Mouse (Mus musculus) macrophage (primary cell): ENCODE measurements around the gene Clba1. TPM values are rescaled to one million over a fixed set of nuclear protein-coding genes. Genes with fewer than 3 reads are reported as not detected.

Source experiments
- H3K27ac ChIP-seq: fragments of 350-480 bp; formaldehyde crosslinking; 2 replicates; pipeline ENCODE4 v1.9.0; 2021
- H3K36me3 ChIP-seq: fragments of 350-480 bp; formaldehyde crosslinking; 2 replicates; pipeline ENCODE4 v1.9.0; 2021; ENCODE audit errors: inconsistent target
- H3K4me3 ChIP-seq: fragments of 350-480 bp; formaldehyde crosslinking; 2 replicates; pipeline ENCODE4 v1.9.0; 2021; ENCODE audit errors: inconsistent target
- H3K79me2 ChIP-seq: fragments of 350-480 bp; formaldehyde crosslinking; 2 replicates; pipeline ENCODE4 v1.9.0; 2021; ENCODE audit errors: inconsistent target
- WGBS: methylation state at CpG from one replicate; pipeline ENCODE4 v1.1.7; 2026; ENCODE audit warnings: inconsistent platforms; ENCODE audit not compliant: missing documents; 5-methylcytosine and 5-hydroxymethylcytosine counted together
- polyA plus RNA-seq: library from polyadenylated mRNA; stranded (reverse); fragments of 250-400 nt; gene quantifications from 3 replicates; pipeline ENCODE4 v1.2.4, GENCODE M21; 2018; ENCODE audit warnings: inconsistent platforms

Clba1 gene
- polyA plus RNA-seq, 1 experiment from 2014 or later: 1.9 TPM

DNA sequence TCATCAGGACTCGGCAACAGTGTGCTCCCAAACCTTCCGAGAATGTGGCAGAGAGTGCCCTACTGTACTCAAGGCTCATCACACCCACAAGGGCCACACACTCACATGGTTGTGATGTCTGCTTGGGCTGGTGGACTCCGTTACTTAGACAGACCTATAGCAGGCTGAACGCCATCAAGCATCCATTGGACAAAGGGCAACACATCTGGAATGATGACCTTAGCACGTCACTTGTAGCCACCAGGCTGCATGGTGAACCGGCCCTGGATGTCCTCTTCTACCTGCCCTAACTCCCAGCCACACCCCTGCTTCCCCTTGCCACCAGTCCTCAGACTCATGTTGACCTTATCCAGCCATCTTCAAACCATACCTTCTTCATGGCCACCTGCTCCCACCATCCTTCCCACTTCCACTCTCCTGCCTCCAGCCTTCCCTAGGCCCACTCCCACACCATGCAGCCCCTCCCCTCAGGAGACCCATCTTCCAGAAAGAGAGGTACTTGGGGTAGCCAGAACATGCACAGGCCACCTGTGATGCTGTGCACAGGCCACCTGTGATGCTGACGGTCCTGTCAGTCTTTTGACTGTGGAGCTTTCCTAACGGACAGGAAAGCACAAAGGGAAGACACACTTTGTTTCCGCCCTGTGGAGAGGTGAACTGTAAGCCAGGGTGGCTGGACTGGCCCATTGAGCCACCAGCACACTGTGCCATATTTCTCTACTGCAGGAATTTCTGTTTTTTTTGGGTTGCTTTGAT is 50.0 kb downstream of the Clba1 start:
- Histone ChIP-seq H3K36me3 (no peaks in the 10 kb centered on the region), H3K4me3 (no peak overlapping the region), H3K27ac (no peak overlapping the region), H3K79me2 (no peaks in the 10 kb centered on the region; the same call in 1 of the 2 replicates)
- 92% methylated on average over 9 of the region's 9 CpGs for WGBS

DNA sequence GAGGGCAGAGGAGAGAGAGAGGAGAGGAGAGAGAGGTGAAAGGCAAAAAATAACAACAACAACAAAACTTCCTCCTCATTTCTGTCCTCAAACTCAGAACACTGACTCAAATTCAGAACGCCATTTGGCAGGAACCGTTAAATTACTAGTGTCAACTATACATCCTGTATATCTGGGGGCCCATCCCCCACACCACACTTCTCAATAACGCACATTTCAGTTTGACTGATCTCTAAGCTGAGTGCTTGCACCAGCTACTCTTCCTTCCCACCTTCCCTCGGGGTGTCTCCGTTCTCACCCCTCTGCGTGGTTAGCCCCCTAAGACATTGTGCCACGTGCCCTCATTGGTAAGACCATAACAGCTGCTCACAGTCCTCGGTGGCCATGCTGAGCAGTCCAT is 51.2 kb downstream of the Clba1 start:
- no peaks in the 10 kb centered on the region; the same call in 1 of the 2 replicates for H3K79me2 ChIP-seq
- H3K36me3 ChIP-seq: no peaks in the 10 kb centered on the region
- H3K27ac ChIP-seq: peak overlapping the region; percentile 33; the same call in 1 of the 2 replicates
- H3K4me3 ChIP-seq: peak overlapping the region; percentile 30
- 6% methylated on average over 8 of the region's 8 CpGs for WGBS

DNA sequence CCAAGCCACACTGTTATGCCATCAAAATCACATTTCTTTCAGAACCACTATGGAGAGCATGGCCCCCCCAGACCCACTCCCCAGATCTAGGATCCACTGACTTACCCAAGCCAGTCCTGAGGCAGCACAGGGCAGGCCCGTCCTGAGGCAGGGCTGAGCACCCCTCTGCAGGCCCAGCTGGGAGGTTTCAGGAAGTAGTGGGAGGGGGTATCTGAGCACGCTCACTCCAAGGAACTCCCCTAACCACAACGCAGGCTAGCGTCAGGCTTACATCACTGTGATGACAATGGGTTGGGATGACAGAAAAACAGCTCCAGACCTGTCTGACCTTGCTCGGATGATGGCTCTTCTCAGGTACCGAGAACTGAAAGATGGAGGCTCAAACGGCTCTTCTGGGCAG is 52.0 kb downstream of the Clba1 start:
- WGBS: 25% methylated on average over 7 of the region's 7 CpGs
- Histone ChIP-seq H3K27ac (peak overlapping the region; percentile 33; the same call in 1 of the 2 replicates), H3K36me3 (no peaks in the 10 kb centered on the region), H3K79me2 (no peaks in the 10 kb centered on the region; the same call in 1 of the 2 replicates), H3K4me3 (peak overlapping the region; percentile 30)

DNA sequence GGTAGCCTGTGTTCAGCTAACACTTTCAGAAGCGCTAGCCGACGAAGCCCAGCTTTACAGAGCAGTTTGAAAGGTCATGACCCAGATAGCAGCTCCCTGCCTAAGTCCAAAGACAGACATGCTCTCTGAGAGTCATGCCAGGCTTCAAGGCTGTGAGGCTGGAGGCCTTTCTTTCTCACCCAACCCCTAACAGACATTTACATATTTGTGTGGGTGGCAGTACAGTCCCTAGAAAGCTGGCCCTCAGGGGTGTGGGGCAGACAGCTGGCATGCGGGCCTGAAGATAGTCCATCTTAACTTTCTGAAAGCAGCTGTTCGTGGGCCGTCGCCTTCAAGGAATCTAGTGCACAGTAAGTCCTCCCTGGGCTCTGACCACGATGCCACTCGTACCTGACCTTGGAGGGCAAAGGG is 53.2 kb downstream of the Clba1 start:
- Histone ChIP-seq H3K27ac (no peak overlapping the region), H3K79me2 (no peaks in the 10 kb centered on the region; the same call in 1 of the 2 replicates), H3K36me3 (no peaks in the 10 kb centered on the region), H3K4me3 (no peak overlapping the region)
- 91% methylated on average over 9 of the region's 9 CpGs for WGBS

DNA sequence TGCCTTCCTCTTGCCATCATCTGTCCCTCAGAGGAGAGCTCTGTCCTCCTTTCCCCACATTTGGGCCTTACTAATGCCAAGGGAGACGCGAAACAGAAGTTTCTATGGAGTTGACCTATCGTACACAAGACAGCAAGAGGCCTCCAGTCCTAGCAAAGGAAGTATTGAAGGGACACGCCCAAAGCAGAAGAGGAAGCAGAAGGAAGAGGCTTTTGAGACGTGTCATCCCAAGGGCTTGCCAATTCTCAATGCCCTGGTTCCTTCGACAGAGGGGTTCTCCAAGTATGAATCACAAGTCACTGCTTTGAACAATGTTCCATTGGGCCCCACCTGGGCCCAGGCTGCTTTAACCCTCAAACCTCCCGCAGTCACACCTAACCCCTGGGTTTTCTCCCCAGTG is 56.1 kb downstream of the Clba1 start:
- Histone ChIP-seq H3K4me3 (no peak overlapping the region), H3K36me3 (no peaks in the 10 kb centered on the region), H3K79me2 (no peaks in the 10 kb centered on the region), H3K27ac (peak overlapping the region; percentile 52)
- WGBS: 26% methylated on average over 7 of the region's 7 CpGs

Other genes starting within 250 kb of the Clba1 start
- 6.8 to 20.9 TPM (median 9.4 TPM) in 3 replicates for gene Inf2, start 220.2 kb upstream of the Clba1 start, polyA plus RNA-seq
- gene Adssl1, start 188.9 kb upstream of the Clba1 start, polyA plus RNA-seq: 33.0 to 157 TPM (median 71.6 TPM) in 3 replicates
- gene Siva1, start 164.3 kb upstream of the Clba1 start, polyA plus RNA-seq: 5.6 to 43.8 TPM (median 19.5 TPM) in 3 replicates
- gene Akt1, start 134.1 kb upstream of the Clba1 start, polyA plus RNA-seq: 174 to 203 TPM (median 184 TPM) in 3 replicates
- gene Zbtb42, start 130.1 kb upstream of the Clba1 start, polyA plus RNA-seq: 3.2 to 4.7 TPM (median 3.5 TPM) in 3 replicates
- gene Cep170b, start 88.5 kb upstream of the Clba1 start, polyA plus RNA-seq: 3.1 to 9.1 TPM (median 4.7 TPM) in 3 replicates
- 131 to 514 TPM (median 230 TPM) in 3 replicates for gene Pld4, start 48.3 kb upstream of the Clba1 start, polyA plus RNA-seq
- 41.7 to 78.3 TPM (median 63.2 TPM) in 3 replicates for gene Ahnak2, start 6.3 kb upstream of the Clba1 start, polyA plus RNA-seq
- 10.7 to 17.8 TPM (median 14.2 TPM) in 3 replicates for gene Cdca4, start 20.5 kb downstream of the Clba1 start, polyA plus RNA-seq
- 1.7 to 5.8 TPM (median 2.0 TPM) in 3 replicates for gene Gpr132, start 59.3 kb downstream of the Clba1 start, polyA plus RNA-seq
- 0.14 to 0.42 TPM (median 0.26 TPM) in 3 replicates for gene Jag2, start 120.8 kb downstream of the Clba1 start, polyA plus RNA-seq
- 5.3 to 15.2 TPM (median 11.4 TPM) in 3 replicates for gene Nudt14, start 133.2 kb downstream of the Clba1 start, polyA plus RNA-seq
- gene Btbd6, start 167.5 kb downstream of the Clba1 start, polyA plus RNA-seq: 5.3 to 10.9 TPM (median 9.7 TPM) in 3 replicates
- 15.4 to 26.6 TPM (median 18.3 TPM) in 3 replicates for gene Brf1, start 191.8 kb downstream of the Clba1 start, polyA plus RNA-seq
- 42.2 to 56.7 TPM (median 54.3 TPM) in 3 replicates for gene Pacs2, start 205.6 kb downstream of the Clba1 start, polyA plus RNA-seq